Mouse (Mus musculus) brown adipose tissue, adult 24 weeks (tissue): Measurements from ENCODE around the gene Wfdc2. TPM values are rescaled to one million over a fixed set of nuclear protein-coding genes. Genes with fewer than 3 reads are reported as not detected.
"Not testable (repeated sequence)": the region's sequence is repeated elsewhere in the genome, so short reads cannot be mapped to it uniquely, and the experiment has no call there.

Experiments used
- H3K27ac ChIP-seq: fragments of 200-500 bp; replicated peaks from 2 replicates; pipeline ENCODE4 v1.5.1; 2012; ENCODE audit warnings: low read depth, mild to moderate bottlenecking, low read length
- H3K4me1 ChIP-seq: fragments of 200-500 bp; 2 replicates; pipeline ENCODE4 v1.6.1; 2012; ENCODE audit warnings: low read length, mixed read lengths; ENCODE audit not compliant: control insufficient read depth, insufficient read depth, insufficient read length
- H3K4me3 ChIP-seq: fragments of 200-500 bp; 2 replicates; pipeline ENCODE4 v1.5.1; 2012; ENCODE audit warnings: low read depth, mild to moderate bottlenecking, low read length, moderate library complexity; ENCODE audit not compliant: insufficient read depth
- polyA plus RNA-seq: library from polyadenylated mRNA; stranded (reverse); fragments of >200 nt; gene quantifications from 2 replicates; pipeline ENCODE4 v1.2.4, GENCODE M21; 2012; ENCODE audit not compliant: missing spikeins, insufficient read depth, insufficient read length

Wfdc2 gene
- polyA plus RNA-seq, 1 experiment = not detected

DNA sequence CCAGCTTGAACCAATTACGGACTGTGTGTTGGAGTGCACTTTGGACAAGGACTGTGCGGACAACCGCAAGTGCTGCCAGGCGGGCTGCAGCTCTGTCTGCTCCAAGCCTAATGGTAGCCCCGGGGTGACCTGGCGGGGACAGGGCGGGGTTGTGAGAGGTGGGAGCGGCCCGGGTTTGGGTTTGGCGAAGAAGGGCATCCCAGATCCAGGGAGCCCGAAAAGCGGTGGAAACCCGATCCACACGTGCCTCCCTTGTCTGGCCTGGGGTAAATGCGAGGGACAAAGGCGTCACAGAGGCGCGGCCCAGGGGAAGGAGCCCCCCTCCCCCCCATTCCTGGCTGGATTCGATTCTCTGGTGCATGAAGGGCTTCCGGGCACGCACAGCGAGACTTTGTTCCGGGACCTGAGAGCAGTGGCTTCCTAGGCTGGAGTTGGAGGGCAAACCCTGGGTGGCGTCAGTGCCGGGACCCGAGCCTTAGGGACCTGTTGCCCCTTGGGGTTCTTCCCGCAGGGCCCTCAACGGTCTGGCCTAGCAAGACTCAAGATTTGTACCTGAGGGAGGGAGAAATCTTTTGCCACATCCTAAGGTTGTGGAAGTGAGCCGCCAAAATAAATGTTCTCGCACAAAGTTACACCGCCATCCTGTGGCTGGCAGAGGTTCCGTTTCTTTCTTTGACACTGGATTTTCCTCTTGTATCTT, 1.3 kb downstream of the Wfdc2 start:
- H3K27ac ChIP-seq = no peak overlapping the region
- 0 out of 2 replicates have a peak, but pooled peaks cover 4% of the 10 kb centered on the region for H3K4me1 ChIP-seq
- H3K4me3 ChIP-seq = peak overlapping the region; percentile 25

DNA sequence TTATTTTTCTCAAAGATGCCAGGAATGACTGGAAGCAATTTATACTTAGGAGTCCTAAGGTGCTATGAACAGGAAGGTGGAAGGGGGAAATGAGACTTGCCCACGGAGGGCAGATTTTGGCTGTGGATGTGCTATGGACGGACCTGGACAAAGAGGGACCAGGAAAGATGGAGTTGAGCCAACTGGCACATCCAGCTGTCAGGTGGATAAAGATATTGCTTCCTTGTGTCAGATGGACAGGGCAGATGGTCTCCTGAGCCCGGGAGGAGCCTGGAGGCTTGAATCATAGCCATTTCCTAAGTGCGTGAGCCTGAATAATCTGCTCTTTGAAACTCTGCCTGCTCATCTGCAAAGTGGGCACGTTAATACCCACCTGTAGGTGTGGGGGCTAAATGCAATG, 2.1 kb downstream of the Wfdc2 start:
- H3K27ac ChIP-seq = no peak overlapping the region
- no peak overlapping the region for H3K4me3 ChIP-seq
- H3K4me1 ChIP-seq = 0 out of 2 replicates have a peak, but pooled peaks cover 4% of the 10 kb centered on the region

DNA sequence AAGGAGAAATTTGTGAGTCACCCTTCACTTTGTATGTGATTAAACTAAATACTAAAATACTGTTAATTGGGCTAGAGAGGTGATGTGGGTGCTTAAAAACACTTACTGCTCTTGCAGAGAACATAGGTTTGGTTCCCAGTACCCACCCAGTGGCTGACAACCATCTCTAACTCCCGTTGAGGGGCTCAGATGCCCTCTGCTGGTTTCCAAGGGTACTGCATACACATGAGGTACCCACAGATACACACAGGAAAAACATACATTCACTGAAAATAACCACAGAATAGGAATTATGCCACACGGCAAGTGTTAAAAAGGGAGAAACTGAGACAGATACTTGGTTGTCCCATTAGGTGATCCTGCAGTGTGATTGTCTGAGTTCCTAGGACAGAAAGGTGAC, 4.8 kb downstream of the Wfdc2 start:
- H3K4me3 ChIP-seq = no peak overlapping the region
- H3K27ac ChIP-seq = no peak overlapping the region
- H3K4me1 ChIP-seq = 0 out of 2 replicates have a peak, but pooled peaks cover 4% of the 10 kb centered on the region

DNA sequence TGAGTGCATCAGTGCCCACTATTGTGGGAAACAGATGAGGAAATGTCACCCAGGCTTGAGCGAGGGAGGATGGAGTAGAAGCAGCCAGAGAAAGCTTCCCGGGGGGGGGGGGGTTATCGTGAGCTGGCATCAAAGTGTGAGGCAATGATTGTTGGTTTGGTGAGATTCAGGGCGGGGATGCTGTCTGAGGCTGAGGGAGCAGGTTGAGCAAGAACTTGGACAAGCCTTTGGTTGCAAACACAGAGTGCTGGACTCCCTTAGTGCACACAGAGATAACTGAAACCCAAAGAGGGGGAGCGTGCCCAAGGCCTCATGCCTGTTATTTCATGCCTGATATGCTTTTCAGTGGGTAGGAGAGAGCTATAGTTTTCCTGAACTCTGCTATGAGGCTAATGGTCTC, 5.2 kb downstream of the Wfdc2 start:
- Histone ChIP-seq H3K4me3 (no peak overlapping the region), H3K4me1 (0 out of 2 replicates have a peak, but pooled peaks cover 4% of the 10 kb centered on the region), H3K27ac (no peak overlapping the region)

DNA sequence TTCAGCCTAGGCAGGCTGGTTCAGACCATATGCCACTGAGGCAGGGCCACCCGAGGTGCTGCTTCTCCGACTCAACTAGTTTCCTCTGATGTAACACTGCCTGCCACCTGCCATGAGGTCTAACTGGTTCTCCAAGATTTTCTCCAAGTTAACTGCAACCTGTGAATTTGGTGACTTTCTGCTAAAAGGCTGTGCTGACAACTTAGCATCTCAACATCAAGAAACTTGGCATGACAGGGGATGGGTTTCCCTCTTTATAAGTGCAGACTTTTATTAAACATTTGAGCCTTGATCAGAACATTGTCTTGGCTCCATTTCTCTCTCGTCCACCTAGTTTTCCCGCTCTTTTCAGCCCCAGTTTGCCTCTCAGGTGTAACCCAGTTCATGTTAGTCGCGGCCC, 11.1 kb downstream of the Wfdc2 start, which contains the start of gene Spint3:
TSS of gene Spint3 (minus strand) at position 101 of the 400 bp plus-strand sequence.
- not testable (repeated sequence) for H3K4me1 ChIP-seq, H3K4me3 ChIP-seq, H3K27ac ChIP-seq

DNA sequence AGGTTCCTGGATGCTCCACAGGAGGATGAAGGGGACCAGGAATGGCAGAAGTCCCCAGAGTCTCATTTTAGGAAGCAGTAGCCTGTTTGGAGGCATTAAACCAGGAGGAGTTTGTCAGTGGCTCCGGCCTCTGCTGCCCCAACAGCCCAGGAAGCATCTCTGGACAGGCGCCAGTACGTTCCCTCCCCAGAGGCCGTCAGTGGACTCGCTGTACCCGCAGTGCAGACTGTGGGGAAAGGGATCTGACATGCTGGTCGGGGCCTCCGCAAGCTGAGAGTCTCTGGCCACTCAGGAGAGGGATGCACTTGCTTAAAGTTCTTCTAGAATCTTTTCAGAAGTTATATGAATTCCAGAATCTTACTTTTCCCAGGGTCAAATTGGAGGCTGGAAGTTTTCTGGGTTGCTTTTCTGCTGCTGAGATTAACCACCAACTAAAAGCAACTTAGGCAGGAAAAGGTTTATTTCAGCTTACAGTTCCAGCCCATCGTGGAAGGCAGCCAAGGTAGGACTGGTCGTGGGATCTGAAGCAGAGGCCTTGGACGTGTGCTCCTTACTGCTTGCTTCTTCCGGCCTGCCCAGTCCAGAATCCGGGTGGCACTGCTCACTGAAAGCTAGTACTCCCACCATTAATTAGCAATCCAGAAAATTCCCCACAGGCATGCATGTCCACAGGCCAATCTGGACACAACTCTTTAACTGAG, 23.0 kb downstream of the Wfdc2 start, which contains the start of gene Wfdc6a:
TSS of gene Wfdc6a (minus strand) at position 423 of the 701 bp plus-strand sequence.
- H3K27ac ChIP-seq, H3K4me3 ChIP-seq, H3K4me1 ChIP-seq: not testable (repeated sequence)

DNA sequence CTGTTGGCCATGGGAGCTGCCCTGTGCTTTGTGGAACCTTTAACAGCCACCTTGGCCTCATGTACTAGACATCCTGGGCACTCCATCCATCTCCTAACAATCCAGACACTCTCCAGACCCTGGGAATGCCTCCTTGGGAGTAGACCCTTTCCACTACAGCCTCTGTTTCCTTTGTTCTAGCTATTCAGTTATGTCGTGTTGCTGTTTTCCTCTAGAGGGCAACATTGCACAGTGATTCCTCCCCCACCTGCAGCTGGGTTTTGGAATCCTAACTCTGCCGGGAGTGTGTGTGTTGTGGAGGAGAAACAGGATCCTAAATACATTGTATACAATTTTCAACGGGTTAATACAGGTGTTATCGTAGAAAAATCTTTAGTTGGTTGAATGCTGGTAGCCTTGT, 29.8 kb downstream of the Wfdc2 start:
- H3K4me1 ChIP-seq = no peaks in the 10 kb centered on the region
- H3K4me3 ChIP-seq = no peak overlapping the region
- H3K27ac ChIP-seq = no peak overlapping the region

DNA sequence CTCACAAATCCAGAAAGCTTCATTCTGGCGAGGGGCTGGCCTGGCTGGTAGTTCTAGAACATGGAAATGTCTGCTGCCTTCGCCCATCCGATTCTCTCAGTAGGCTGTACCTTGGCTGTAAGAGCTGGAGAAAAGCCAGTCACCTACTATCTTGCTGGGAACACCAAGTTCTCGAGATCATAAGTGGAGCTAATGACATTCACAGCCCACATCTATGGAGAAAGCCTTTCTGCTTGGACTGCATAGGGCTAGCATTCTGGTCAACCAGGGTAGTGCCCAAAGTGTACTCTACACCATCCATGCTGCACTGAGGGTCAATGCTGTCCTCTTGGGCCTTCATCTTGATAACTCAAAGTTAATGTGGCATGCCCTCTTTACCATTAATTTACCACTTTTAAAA, 31.3 kb downstream of the Wfdc2 start, which contains the start of gene Eppin:
TSS of gene Eppin (minus strand) at position 101 of the 400 bp plus-strand sequence.
- Histone ChIP-seq H3K4me1 (no peaks in the 10 kb centered on the region), H3K27ac (no peak within 1 kb of the TSS), H3K4me3 (no peak within 1 kb of the TSS)

DNA sequence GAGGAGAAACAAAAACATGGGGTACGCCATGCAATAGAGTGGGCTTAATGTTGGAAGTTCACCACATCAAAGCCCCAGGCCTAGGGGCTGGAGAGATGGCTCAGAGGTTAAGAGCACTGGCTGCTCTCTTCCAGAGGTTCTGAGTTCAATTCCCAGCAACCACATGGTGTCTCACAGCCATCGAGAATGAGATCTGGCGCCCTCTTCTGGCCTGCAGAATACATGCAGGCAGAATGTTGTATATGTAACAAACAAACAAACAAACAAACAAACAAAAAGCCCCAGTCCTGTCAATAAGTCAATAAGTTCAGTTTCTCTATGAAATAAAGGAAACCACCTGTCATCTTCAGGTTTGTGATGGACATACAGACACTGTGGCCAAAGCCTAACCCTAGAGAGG, 38.0 kb downstream of the Wfdc2 start:
- Histone ChIP-seq H3K4me1 (no peaks in the 10 kb centered on the region), H3K4me3 (no peak overlapping the region), H3K27ac (no peak overlapping the region)

DNA sequence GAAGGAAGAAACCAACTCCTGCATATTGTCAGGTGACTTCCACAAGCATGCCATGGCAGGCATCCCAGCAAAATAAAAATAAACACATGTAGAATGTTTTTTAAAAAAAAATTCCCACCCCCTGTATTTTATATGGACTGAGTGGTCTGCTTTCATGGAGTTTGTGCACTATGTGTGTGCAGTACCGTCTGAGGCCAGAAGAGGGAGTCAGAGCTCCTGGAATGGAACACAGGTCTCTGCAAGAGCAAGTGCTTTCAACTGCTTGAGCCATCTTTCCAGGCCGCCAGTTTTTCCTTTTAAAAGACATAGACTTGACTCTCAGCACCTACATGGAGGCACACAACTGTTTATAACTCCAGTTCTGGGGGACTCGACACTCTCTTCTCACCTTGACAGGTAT, 41.3 kb downstream of the Wfdc2 start:
- Histone ChIP-seq H3K27ac (no peak overlapping the region), H3K4me3 (no peak overlapping the region)

DNA sequence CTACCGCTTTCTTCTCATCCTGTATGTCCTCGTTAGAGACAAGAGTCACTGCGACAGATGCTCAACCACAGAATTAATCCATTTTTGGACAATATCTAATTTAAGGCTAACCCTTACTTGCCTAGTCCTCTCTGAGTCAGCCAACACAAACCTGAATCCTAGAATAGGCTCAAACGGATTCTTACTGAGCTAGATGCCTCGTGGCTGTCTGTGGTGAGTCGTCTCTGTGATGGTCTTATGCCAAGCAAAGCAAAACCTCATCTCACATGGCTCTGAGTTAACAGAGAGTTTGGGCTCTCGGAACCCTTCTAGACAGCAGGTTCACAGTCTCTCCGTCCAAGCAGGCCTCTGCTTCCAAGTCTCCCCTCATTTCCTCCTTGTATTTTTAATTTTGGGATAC, 42.2 kb downstream of the Wfdc2 start:
- no peaks in the 10 kb centered on the region for H3K4me1 ChIP-seq
- H3K4me3 ChIP-seq = no peak overlapping the region
- no peak overlapping the region for H3K27ac ChIP-seq

More for the DNA sequence above, 41.3 kb downstream of the Wfdc2 start:
- H3K4me1 ChIP-seq = no peaks in the 10 kb centered on the region

DNA sequence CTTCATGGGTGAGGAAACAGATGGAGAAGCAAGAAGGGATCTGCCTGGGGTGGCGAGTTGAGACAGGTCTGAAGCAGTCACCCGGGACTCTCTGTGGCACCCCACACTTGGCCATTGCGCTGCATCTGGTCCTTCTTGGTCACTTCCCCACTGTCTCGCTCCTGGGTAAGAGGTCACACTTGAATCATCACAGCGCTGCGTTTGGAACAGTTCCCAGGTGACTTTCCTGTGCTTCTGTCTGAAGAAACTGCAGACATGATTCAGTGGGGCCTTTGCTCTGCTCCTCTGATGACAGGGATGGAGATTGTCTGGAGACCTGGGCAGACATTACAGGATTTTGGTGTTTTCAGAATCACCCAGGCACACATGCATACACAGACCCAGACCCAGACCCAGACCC, 46.6 kb downstream of the Wfdc2 start:
- H3K4me1 ChIP-seq = no peaks in the 10 kb centered on the region
- no peak overlapping the region for H3K27ac ChIP-seq
- H3K4me3 ChIP-seq = no peak overlapping the region

DNA sequence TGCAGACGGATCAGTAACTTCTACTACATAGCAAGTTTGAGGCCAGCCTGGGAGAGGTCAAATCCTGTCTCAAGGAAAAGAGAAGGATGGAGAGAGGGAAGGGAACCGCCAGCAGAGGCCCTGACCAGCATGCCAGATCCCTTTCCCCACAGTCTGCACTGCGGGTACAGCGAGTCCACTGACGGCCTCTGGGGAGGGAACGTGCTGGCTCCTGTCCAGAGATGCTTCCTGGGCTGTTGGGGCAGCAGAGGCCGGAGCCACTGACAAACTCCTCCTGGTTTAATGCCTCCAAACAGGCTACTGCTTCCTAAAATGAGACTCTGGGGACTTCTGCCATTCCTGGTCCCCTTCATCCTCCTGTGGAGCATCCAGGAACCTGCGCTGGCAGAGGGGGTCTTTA, 51.3 kb downstream of the Wfdc2 start, which contains the start of the genes Wfdc6b and Wfdc8:
TSS of gene Wfdc6b (plus strand) at position 52 of the 400 bp plus-strand sequence.
TSS of gene Wfdc8 (minus strand) at position 156 of the 400 bp plus-strand sequence.
- H3K4me1 ChIP-seq, H3K4me3 ChIP-seq, H3K27ac ChIP-seq: not testable (repeated sequence)

DNA sequence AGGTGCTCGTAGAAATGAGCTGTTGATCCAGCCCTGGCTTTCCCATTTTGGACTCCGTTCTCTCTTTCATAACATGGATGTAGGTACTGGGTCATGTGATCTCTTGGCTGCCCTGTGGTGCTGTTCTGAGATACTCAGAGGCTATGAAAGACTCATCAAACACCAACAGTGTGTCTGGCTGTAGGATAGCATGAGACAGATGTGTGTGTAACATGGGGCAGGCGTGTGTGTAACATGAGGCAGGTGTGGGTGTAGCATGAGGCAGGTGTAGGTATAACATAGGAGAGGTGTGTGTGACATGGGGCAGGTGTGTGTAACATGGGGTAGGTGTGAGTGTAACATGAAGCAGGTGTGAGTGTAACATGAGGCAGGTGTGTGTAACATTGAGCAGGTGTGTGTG, 53.2 kb downstream of the Wfdc2 start:
- H3K27ac ChIP-seq = no peak overlapping the region
- H3K4me3 ChIP-seq = no peak overlapping the region
- no peaks in the 10 kb centered on the region for H3K4me1 ChIP-seq
